Mouse (Mus musculus) CD4-positive, CD25-positive, alpha-beta regulatory T cell, adult 2 months (primary cell): ENCODE measurements around the gene Sh3pxd2a.

ENCODE experiments used
- DNase-seq: peaks from one replicate; pipeline ENCODE4 v3.0.0-alpha.2; 2012; ENCODE audit warnings: low read depth, low spot score

Gene Sh3pxd2a

GRCm38 (mm10) chr19:47439726-47440434 is 24.3 kb downstream of the Sh3pxd2a start:
- no peak for DNase-seq

GRCm38 (mm10) chr19:47438445-47438844 is 25.8 kb downstream of the Sh3pxd2a start:
- no peak for DNase-seq

GRCm38 (mm10) chr19:47437040-47437439 is 27.2 kb downstream of the Sh3pxd2a start:
- no peak for DNase-seq

GRCm38 (mm10) chr19:47436236-47436635 is 28.0 kb downstream of the Sh3pxd2a start:
- DNase-seq = no peak

- no peak for DNase-seq
Observed at GRCm38 (mm10) chr19:47434655-47435054, 29.5 kb downstream of the Sh3pxd2a start.

- peak; percentile 78 for DNase-seq
Observed at GRCm38 (mm10) chr19:47432339-47432738, 31.9 kb downstream of the Sh3pxd2a start.

GRCm38 (mm10) chr19:47431189-47431931 is 32.8 kb downstream of the Sh3pxd2a start:
- no peak for DNase-seq

GRCm38 (mm10) chr19:47430160-47430559 is 34.0 kb downstream of the Sh3pxd2a start:
- DNase-seq = no peak

- DNase-seq = no peak
Observed at GRCm38 (mm10) chr19:47429245-47429644, 35.0 kb downstream of the Sh3pxd2a start.

GRCm38 (mm10) chr19:47428794-47429193 is 35.4 kb downstream of the Sh3pxd2a start:
- no peak for DNase-seq

GRCm38 (mm10) chr19:47427841-47428789 is 36.1 kb downstream of the Sh3pxd2a start:
- no peak for DNase-seq

- DNase-seq = no peak
Observed at GRCm38 (mm10) chr19:47423632-47424031, 40.6 kb downstream of the Sh3pxd2a start.

- no peak for DNase-seq
Observed at GRCm38 (mm10) chr19:47421128-47421898, 42.9 kb downstream of the Sh3pxd2a start.

- no peak for DNase-seq
Observed at GRCm38 (mm10) chr19:47420539-47420938, 43.7 kb downstream of the Sh3pxd2a start.

GRCm38 (mm10) chr19:47419208-47419607 is 45.0 kb downstream of the Sh3pxd2a start:
- DNase-seq = no peak

- no peak for DNase-seq
Observed at GRCm38 (mm10) chr19:47416161-47416560, 48.0 kb downstream of the Sh3pxd2a start.

GRCm38 (mm10) chr19:47414142-47414905 is 49.9 kb downstream of the Sh3pxd2a start:
- DNase-seq = no peak

- peak; percentile 3 for DNase-seq
Observed at GRCm38 (mm10) chr19:47413458-47414005, 50.7 kb downstream of the Sh3pxd2a start.

- DNase-seq = peak; percentile 75
Observed at GRCm38 (mm10) chr19:47412566-47413248, 51.5 kb downstream of the Sh3pxd2a start.
